ENCODE assay signal across 21 mouse cellular contexts in the genomic region with DNA sequence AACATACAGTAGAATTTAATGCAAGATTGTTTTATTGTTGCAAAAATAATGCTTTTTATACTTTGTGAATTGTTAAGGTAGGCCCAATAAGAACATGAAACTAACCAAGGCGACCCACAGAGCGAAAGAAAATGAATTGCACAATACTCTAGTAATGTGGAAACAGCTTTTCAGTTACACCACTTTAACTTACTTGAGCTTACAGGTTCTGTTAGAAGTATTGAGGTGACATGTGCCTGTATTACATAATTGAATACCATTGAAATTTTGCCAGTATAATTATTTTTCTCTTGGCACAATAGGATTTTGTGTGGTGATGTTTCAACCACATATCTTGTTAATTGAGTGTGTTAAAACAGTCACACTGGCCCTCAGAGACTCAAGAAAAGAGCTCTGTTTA. TPM values are rescaled to one million over a fixed set of nuclear protein-coding genes. Genes with fewer than 3 reads are reported as not detected.
"Had no signal": no experiment of that assay in that cellular context is flagged by ENCODE, and none has a peak within 500 bp of the region (broad histone marks: within the 10 kb centered on the region; RNA-seq: fewer than 3 reads in every experiment).

No protein-coding gene starts in this region.

- DNase-seq: lung, adult 18-20 months; lung, postnatal 10 days; lung, postnatal 4 days; right cerebral cortex, postnatal 14 days; thymus, adult 2 months; thymus, postnatal 14 days; thymus, postnatal 36 days had no signal

- ATAC-seq: midbrain, embryonic 13.5 days; midbrain, embryonic 15.5 days had no signal

RNA-seq across cellular contexts. Expression of a gene that starts 2.2 kb away (rescaled TPM):
- total RNA-seq: monocyte, adult 5-6 weeks had no signal
- polyA plus RNA-seq: liver, embryonic 14.5 days; liver, embryonic 16.5 days; midbrain, embryonic 13.5 days; midbrain, embryonic 15.5 days; neural tube, embryonic 14.5 days; spleen, adult 2 months had no signal

RNA-seq across cellular contexts. Expression of a gene that starts 28.0 kb away (rescaled TPM):
- total RNA-seq: midbrain, postnatal 0 days; monocyte, adult 5-6 weeks; neutrophil, adult 5-6 weeks had no signal
- polyA plus RNA-seq: liver, embryonic 14.5 days; liver, embryonic 16.5 days; lung, embryonic 15.5 days; midbrain, embryonic 11.5 days; midbrain, embryonic 13.5 days; midbrain, embryonic 15.5 days; midbrain, postnatal 0 days; neural tube, embryonic 12.5 days; neural tube, embryonic 14.5 days; spleen, adult 2 months; stomach, embryonic 15.5 days; stomach, postnatal 0 days; thymus, adult 2 months had no signal
